Mouse (Mus musculus) MEL (cell line): ENCODE measurements around the gene Emg1. TPM values are rescaled to one million over a fixed set of nuclear protein-coding genes. Genes with fewer than 3 reads are reported as not detected.

Experiments used
- DNase-seq: peaks from one replicate; pipeline ENCODE4 v3.0.0; 2011; ENCODE audit warnings: low read depth, low spot score
- H3K27ac ChIP-seq: 2 replicates; pipeline ENCODE4 v1.5.1; 2012; ENCODE audit warnings: low read depth, mild to moderate bottlenecking, control low read depth, low read length, moderate library complexity; ENCODE audit not compliant: control insufficient read depth
- H3K27me3 ChIP-seq, 2 experiments: fragments of 150-350 bp in 1 of 2; sonication (generic) in 1 of 2; 2 replicates each; pipeline ENCODE4 v1.6.1; 2012; ENCODE audit warnings: low read length in 2 of 2, mild to moderate bottlenecking in 2 of 2, improper control_type of control experiment in 1 of 2, moderate library complexity in 1 of 2; ENCODE audit not compliant: insufficient read depth in 2 of 2, control insufficient read depth in 1 of 2
- H3K36me3 ChIP-seq, 2 experiments: 2 replicates each; pipeline ENCODE4 v1.6.1; 2012 to 2014; ENCODE audit warnings: low read length in 2 of 2, improper control_type of control experiment in 1 of 2, inconsistent platforms in 1 of 2, mild to moderate bottlenecking in 1 of 2; ENCODE audit not compliant: insufficient read depth in 2 of 2, control insufficient read depth in 1 of 2
- H3K4me1 ChIP-seq, 2 experiments: fragments of 150-350 bp in 1 of 2; sonication (generic) in 1 of 2; 2 replicates each; pipeline ENCODE4 v1.6.1; 2012; ENCODE audit warnings: low read length in 2 of 2, improper control_type of control experiment in 1 of 2, mild to moderate bottlenecking in 1 of 2; ENCODE audit not compliant: insufficient read depth in 2 of 2, control insufficient read depth in 1 of 2
- H3K4me3 ChIP-seq, 2 experiments: fragments of 150-350 bp in 1 of 2; sonication (generic) in 1 of 2; 2 replicates each; pipeline ENCODE4 v1.5.1; 2012; ENCODE audit warnings: low read depth in 2 of 2, low read length in 2 of 2, mild to moderate bottlenecking in 2 of 2, moderate library complexity in 2 of 2, control low read depth in 1 of 2, improper control_type of control experiment in 1 of 2; ENCODE audit not compliant: control insufficient read depth in 1 of 2, insufficient read depth in 1 of 2
- H3K79me2 ChIP-seq: 2 replicates; pipeline ENCODE4 v1.6.1; 2012; ENCODE audit warnings: mild to moderate bottlenecking, low read length, moderate library complexity; ENCODE audit not compliant: control insufficient read depth, poor library complexity, insufficient read depth
- H3K9ac ChIP-seq: 2 replicates; pipeline ENCODE4 v1.6.1; 2012; ENCODE audit warnings: low read depth, mild to moderate bottlenecking, control low read depth, low read length, moderate library complexity; ENCODE audit not compliant: control insufficient read depth, poor library complexity, severe bottlenecking
- H3K9me3 ChIP-seq: fragments of 150-350 bp; sonication (generic); replicated peaks from 2 replicates; pipeline ENCODE4 v1.6.1; 2012; ENCODE audit warnings: mild to moderate bottlenecking, low read length, improper control_type of control experiment, moderate library complexity; ENCODE audit not compliant: insufficient read depth
- CHD2 ChIP-seq: IDR thresholded peaks from 2 replicates; pipeline ENCODE4 v1.6.1; 2011; ENCODE audit warnings: low read length, improper control_type of control experiment
- E2F4 ChIP-seq: IDR thresholded peaks from 2 replicates; pipeline ENCODE4 v1.6.1; 2011; ENCODE audit warnings: low read depth, low read length, improper control_type of control experiment, borderline replicate concordance
- EP300 ChIP-seq, 2 experiments: IDR thresholded peaks; 2 replicates each; pipeline ENCODE4 v1.6.1; 2011; ENCODE audit warnings: improper control_type of control experiment in 2 of 2, low read length in 2 of 2, low read depth in 1 of 2, mild to moderate bottlenecking in 1 of 2
- ETS1 ChIP-seq: IDR thresholded peaks from 2 replicates; pipeline ENCODE4 v1.6.1; 2012; ENCODE audit warnings: low read depth, mild to moderate bottlenecking, inconsistent platforms, low read length, improper control_type of control experiment, moderate library complexity
- GABPA ChIP-seq: IDR thresholded peaks from 2 replicates; pipeline ENCODE4 v1.6.1; 2012; ENCODE audit warnings: low read depth, mild to moderate bottlenecking, inconsistent platforms, low read length, improper control_type of control experiment, moderate library complexity
- HCFC1 ChIP-seq: IDR thresholded peaks from 2 replicates; pipeline ENCODE4 v1.6.1; 2012; ENCODE audit warnings: low read depth, mild to moderate bottlenecking, inconsistent platforms, low read length, improper control_type of control experiment, moderate library complexity
- JUND ChIP-seq: IDR thresholded peaks from 2 replicates; pipeline ENCODE4 v1.6.1; 2011; ENCODE audit warnings: low read depth, mild to moderate bottlenecking, improper control_type of control experiment, low read length
- MYC ChIP-seq: IDR thresholded peaks from 2 replicates; pipeline ENCODE4 v1.6.1; 2011; ENCODE audit warnings: low read depth, mild to moderate bottlenecking, low read length, improper control_type of control experiment, moderate library complexity
- RAD21 ChIP-seq: IDR thresholded peaks from 2 replicates; pipeline ENCODE4 v1.6.1; 2011; ENCODE audit warnings: mild to moderate bottlenecking, low read depth, low read length, improper control_type of control experiment
- SIN3A ChIP-seq: IDR thresholded peaks from 2 replicates; pipeline ENCODE4 v1.6.1; 2012; ENCODE audit warnings: low read length, improper control_type of control experiment, inconsistent platforms
- UBTF ChIP-seq: IDR thresholded peaks from 2 replicates; pipeline ENCODE4 v1.6.1; 2012; ENCODE audit warnings: low read depth, mild to moderate bottlenecking, inconsistent platforms, low read length, improper control_type of control experiment, moderate library complexity, borderline replicate concordance; ENCODE audit not compliant: insufficient read depth
- USF2 ChIP-seq, 2 experiments: IDR thresholded peaks; 2 replicates each; pipeline ENCODE4 v1.6.1; 2011 to 2012; ENCODE audit warnings: improper control_type of control experiment in 2 of 2, low read length in 2 of 2, borderline replicate concordance in 1 of 2, inconsistent platforms in 1 of 2, low read depth in 1 of 2, mild to moderate bottlenecking in 1 of 2; ENCODE audit not compliant: insufficient read depth in 1 of 2
- ZKSCAN1 ChIP-seq: IDR thresholded peaks from 2 replicates; pipeline ENCODE4 v1.6.1; 2012; ENCODE audit warnings: low read depth, mild to moderate bottlenecking, inconsistent platforms, low read length, improper control_type of control experiment, moderate library complexity
- polyA plus RNA-seq, 2 experiments: library from polyadenylated mRNA; stranded (reverse) in 1 of 2; unstranded in 1 of 2; fragments of >175 nt in 1 of 2; fragments of >200 nt in 1 of 2; gene quantifications; 2 replicates each; pipeline versions ENCODE4 v1.2.1 to v1.2.4; 2012; ENCODE audit warnings: low replicate concordance in 2 of 2, low read depth in 1 of 2; ENCODE audit not compliant: insufficient read length in 2 of 2, insufficient read depth in 1 of 2, missing spikeins in 1 of 2
- total RNA-seq: library from RNA; depleted of rRNA; stranded (reverse); fragments of 300-350 nt; gene quantifications from 2 replicates; pipeline ENCODE4 v1.2.3, GENCODE M21; 2012

Gene Emg1
- total and polyA plus RNA-seq, 3 experiments, result 346 to 391 TPM; not detected in 1

DNA sequence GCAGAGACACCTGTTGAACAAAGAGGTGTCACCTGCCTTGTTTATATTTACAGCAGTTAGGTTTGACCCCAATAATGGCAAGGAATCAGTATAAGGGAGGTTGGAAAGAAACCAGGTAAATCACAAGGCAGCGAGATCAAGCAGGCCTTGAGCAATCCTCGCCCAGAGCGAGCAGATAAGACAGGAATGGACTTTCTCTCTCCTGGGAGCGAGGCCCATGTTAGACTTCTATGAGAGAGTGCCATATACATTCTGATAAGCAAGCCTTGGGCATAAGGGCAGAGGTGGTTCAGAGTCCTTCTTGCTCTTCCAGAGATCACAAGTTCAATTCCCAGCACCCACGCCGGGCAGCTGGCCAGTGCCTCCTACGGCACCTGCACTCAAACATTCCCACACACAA lies 33.2 kb downstream of the Emg1 start:
- Histone ChIP-seq H3K27me3 (no peaks in the 10 kb centered on the region), H3K36me3 (peaks cover 10 to 24% of the 10 kb centered on the region in 2 experiments), H3K4me1 (peaks cover 14 to 24% of the 10 kb centered on the region in 2 experiments), H3K9me3 (no peaks in the 10 kb centered on the region), H3K79me2 (peaks cover 48% of the 10 kb centered on the region), H3K4me3 (no peak overlapping the region), H3K27ac (no peak overlapping the region), H3K9ac (no peak overlapping the region)
- no peak for DNase-seq
- TF ChIP-seq E2F4 (no peak), GABPA (no peak), SIN3A (no peak), RAD21 (no peak), HCFC1 (no peak), MYC (no peak), EP300 (IDR thresholded peaks at IDR 0.05; ENCODE audit: low read depth in 1 of 2, low read length in 2 of 2) (no peak), USF2 (IDR thresholded peaks at IDR 0.05; ENCODE audit: borderline replicate concordance in 1 of 2, insufficient read depth in 1 of 2, low read depth in 1 of 2, low read length in 2 of 2) (no peak), ZKSCAN1 (no peak)

DNA sequence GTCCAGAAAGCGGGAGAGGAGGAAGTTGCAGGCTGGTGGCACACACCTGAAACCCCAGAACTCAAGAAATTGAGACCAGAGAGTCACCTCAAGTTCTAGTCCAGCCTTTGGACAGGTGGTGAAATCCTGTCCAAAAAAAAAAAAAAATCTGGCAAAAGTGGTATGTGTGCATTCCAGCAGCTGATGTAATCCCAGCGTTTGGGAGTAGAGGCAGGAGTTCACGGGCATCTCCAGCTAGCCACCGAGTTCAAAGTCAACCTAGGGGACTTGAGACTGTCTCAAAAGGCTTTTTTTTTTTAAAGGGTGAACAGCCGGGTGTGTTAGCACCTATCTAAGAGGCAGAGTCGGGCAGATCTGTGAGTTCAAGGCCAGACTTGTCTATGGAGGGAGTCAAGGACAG lies 35.8 kb downstream of the Emg1 start:
- DNase-seq, result no peak
- H3K4me3 ChIP-seq, result no peak overlapping the region
- peaks cover 16 to 18% of the 10 kb centered on the region in 2 experiments for H3K36me3 ChIP-seq
- H3K27me3 ChIP-seq, result no peaks in the 10 kb centered on the region
- peaks cover 57% of the 10 kb centered on the region for H3K79me2 ChIP-seq
- H3K27ac ChIP-seq, result no peak overlapping the region
- peaks cover 6 to 16% of the 10 kb centered on the region in 2 experiments for H3K4me1 ChIP-seq
- H3K9me3 ChIP-seq, result no peaks in the 10 kb centered on the region
- TF ChIP-seq UBTF (no peak), JUND (no peak), RAD21 (no peak)
- TF ChIP-seq, all 39 proteins: peak for 0
- no peak overlapping the region for H3K9ac ChIP-seq

DNA sequence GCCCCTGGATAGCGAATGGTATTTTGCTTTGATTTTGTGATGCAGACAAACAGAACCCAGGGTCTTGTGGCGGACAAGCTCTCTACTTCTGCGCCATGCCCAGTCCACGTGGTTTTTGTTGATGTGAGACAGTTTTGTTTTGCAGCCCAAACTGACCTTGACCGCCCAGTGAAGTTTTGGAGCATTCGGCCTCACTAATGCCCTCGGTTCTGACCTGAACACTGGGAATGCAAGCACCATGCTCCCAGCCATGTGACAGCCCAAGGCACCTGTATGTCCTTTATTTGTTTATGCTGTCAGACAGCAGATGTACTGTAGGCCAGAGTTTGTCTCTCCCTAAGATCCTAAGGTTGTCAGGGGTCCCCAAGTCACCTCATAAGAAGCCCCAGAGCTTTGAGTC lies 37.4 kb downstream of the Emg1 start:
- H3K4me1 ChIP-seq, result peaks cover 7 to 18% of the 10 kb centered on the region in 2 experiments
- no peaks in the 10 kb centered on the region for H3K9me3 ChIP-seq
- H3K36me3 ChIP-seq, result peaks cover 16 to 20% of the 10 kb centered on the region in 2 experiments
- H3K27me3 ChIP-seq, result no peaks in the 10 kb centered on the region
- H3K4me3 ChIP-seq, result no peak overlapping the region
- no peak for DNase-seq
- H3K79me2 ChIP-seq, result peaks cover 61% of the 10 kb centered on the region
- TF ChIP-seq UBTF (no peak), MYC (no peak), CHD2 (no peak), RAD21 (no peak), ETS1 (no peak)
- TF ChIP-seq, all 39 proteins: peak for 0
- no peak overlapping the region for H3K27ac ChIP-seq
- no peak overlapping the region for H3K9ac ChIP-seq
